Mouse (Mus musculus): Measurements from ENCODE around the gene Hcrt. TPM values are rescaled to one million over a fixed set of nuclear protein-coding genes. Genes with fewer than 3 reads are reported as not detected.

The Hcrt gene
- polyA plus RNA-seq, 1 experiment from 2014 or later: 0.42 TPM

DNA sequence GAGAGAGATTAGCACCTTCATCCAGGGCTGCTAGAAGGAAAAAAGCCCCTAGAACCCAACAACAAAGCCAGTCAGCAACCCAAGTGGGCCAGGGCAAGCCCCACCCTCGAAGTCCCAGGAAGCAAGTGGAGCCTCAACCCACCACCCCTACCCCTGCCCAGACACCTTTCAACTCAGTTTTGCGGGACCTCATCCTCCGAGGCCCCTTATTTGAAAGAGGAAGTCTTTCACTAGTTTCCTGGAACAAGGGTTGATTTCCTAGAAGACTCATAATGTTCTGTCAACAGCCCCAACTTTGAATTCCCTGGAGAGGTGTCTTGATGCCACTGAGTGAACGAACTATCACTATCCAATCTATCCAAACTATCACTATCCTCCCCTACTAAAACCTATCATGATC is 32.8 kb downstream of the Hcrt start:
- WGBS: 94% methylated on average over 4 of the region's 4 CpGs
- Histone ChIP-seq H3K27me3 (no peaks in the 10 kb centered on the region), H3K4me3 (no peak overlapping the region)

DNA sequence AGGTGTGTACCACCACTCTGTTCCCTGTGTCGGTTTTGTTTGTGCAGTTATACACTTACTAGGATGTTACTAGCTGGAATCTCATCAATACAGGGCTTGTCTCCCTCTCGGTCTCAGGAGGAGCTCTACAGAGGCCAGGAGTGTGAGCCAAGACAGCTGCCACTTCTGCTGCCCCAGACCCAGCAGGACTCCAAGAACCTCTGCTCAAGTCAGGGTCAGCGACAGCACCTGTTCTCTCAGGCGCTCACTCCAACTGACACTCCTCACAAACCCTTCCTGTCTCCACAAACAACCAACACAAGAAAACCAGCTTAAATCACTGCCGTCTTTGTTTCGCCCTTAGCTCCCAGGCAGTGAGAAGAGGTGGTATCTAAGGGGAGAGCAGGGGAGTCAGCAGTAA is 34.1 kb downstream of the Hcrt start:
- no peak overlapping the region for H3K4me3 ChIP-seq
- no peak for ATAC-seq (ENCODE audit: low FRiP score)
- no peak overlapping the region for H3K27ac ChIP-seq
- no peaks in the 10 kb centered on the region for H3K9me3 ChIP-seq
- no peak overlapping the region for H3K4me2 ChIP-seq
- no peaks in the 10 kb centered on the region for H3K4me1 ChIP-seq (replicated peaks)
- no peaks in the 10 kb centered on the region for H3K27me3 ChIP-seq
- no peak overlapping the region for H3K9ac ChIP-seq
- WGBS: 87% methylated on average over 6 of the region's 6 CpGs
- peaks cover 30% of the 10 kb centered on the region for H3K36me3 ChIP-seq

More for the DNA sequence above, 32.8 kb downstream of the Hcrt start:
- Histone ChIP-seq H3K4me1 (replicated peaks) (no peaks in the 10 kb centered on the region), H3K36me3 (peaks cover 30% of the 10 kb centered on the region), H3K4me2 (no peak overlapping the region), H3K9ac (no peak overlapping the region), H3K9me3 (no peaks in the 10 kb centered on the region), H3K27ac (no peak overlapping the region)
- ATAC-seq (ENCODE audit: low FRiP score): no peak

DNA sequence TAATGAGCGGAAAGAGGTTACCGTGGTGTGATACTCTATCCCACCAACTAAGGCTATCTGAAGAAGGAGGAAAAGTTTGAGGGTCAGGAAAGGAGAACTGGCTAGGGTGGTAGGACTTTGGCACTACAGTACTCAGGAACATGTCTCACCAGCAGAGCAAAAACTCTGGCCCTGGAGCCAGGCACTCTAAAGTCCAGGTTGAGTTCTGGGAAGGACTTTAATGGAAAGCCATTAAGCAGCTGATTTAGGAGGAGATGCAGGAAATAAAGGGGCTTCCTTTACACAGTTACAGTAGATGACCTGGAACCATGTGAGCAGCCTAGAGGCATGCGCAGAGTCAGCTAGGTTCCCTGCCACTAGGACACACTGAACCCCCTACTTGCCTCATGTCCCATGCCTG is 35.5 kb downstream of the Hcrt start:
- H3K27ac ChIP-seq: no peak overlapping the region
- peaks cover 4% of the 10 kb centered on the region for H3K4me1 ChIP-seq (replicated peaks)
- no peak for ATAC-seq (ENCODE audit: low FRiP score)
- no peaks in the 10 kb centered on the region for H3K27me3 ChIP-seq
- H3K4me2 ChIP-seq: no peak overlapping the region
- no peak overlapping the region for H3K4me3 ChIP-seq
- H3K9ac ChIP-seq: no peak overlapping the region
- WGBS: 99% methylated on average over 3 of the region's 3 CpGs
- peaks cover 19% of the 10 kb centered on the region for H3K36me3 ChIP-seq
- H3K9me3 ChIP-seq: no peaks in the 10 kb centered on the region

DNA sequence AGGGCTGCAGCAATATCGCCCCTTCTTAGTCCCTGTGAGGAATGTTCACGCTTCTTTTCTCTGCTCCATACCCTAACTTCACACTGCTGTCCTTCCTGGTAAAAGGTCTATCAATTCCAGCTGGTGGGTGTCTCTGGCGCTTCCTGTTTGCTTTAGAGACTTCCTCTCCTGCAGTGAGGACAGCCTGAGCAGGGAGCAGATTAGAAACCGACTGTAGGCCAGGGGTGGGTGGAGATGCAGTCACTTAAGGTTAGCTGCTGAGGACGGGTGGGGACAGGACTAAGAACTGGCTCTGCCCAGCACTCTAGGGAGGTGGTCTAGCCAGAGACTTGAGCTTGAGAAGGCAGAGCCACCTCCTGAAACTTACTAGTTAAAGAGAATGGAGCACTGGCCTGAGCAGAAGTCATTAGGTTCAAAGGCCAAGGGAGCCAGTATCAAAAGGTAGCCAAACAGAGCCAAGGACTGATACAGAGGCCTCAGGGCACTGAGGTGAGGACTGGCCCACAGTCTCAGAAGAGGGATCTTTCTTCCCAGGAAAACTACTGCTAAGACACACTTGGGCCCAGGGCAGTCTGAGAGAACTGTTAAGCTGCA is 37.7 kb downstream of the Hcrt start:
- Histone ChIP-seq H3K4me3 (no peak overlapping the region), H3K27ac (0 out of 2 replicates have a peak overlapping the region, but pooled peaks have one; percentile 1), H3K4me2 (no peak overlapping the region), H3K4me1 (replicated peaks) (peaks cover 23% of the 10 kb centered on the region), H3K9ac (no peak overlapping the region), H3K9me3 (no peaks in the 10 kb centered on the region), H3K36me3 (peaks cover 13% of the 10 kb centered on the region), H3K27me3 (no peaks in the 10 kb centered on the region)
- WGBS: 61% methylated on average over 5 of the region's 5 CpGs
- no peak for ATAC-seq (ENCODE audit: low FRiP score)

DNA sequence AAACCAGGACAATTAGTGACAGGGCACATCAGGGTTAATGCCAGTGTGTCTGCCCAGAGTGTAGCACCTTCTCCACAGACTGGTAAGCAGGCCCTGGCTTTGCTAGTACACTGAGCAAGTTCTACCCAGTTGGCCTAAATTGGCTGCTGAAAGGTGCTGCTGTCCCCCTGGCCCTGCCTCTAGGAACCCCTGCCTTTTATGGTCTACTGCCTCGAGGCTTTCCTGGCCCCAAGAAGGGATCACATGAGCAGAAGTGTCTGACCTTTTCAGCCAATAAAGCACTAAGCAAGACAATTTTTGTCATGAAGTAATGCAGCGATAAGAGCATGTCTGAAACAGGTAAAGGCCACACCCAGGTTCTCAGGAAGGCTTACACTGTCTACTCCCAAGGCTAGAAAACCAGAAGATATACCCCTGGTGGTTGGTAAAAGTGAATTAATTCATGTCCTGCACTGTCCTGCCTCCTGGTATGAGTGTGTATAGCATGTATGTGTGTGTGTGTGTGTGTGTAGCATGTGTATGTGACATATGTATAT is 40.2 kb downstream of the Hcrt start:
- peak overlapping the region; percentile 24; the same call in 1 of the 2 replicates for H3K27ac ChIP-seq

DNA sequence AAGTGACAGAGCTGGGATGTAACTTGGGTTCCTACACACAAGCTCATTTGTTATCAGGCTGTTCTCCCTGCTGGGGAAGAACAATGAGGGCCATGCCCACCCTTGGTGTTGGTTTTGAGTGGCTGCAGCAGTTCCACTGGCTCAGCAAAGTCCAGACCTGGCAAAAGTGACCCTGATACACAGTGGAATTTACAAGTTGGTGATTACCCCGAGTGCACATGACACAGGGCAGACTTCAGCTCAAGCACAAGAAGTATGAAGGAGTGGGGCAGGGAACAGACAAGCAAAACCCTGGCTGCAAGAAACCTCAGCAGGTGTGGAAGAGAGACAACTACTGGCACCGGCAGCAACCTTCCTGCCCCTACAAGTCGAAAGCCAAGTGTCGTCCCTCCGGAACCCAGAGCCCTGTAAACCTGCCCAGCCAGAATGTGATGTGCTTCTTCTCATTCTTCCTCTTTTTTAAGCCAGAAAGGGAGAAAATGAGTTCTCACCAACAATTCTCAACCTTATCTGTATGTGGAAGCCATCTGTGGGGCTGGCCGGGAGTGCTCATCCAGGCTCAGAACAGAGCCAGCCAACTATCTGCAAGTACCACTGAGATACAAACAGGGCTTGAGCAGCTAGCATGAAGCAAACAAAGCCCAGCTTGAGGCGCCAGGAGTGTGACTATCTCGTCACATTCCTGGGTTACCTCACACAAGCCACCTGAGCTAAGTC is 40.8 kb downstream of the Hcrt start:
- Histone ChIP-seq H3K27ac (peak overlapping the region; percentile 24; the same call in 1 of the 2 replicates), H3K4me2 (no peak overlapping the region), H3K9me3 (no peaks in the 10 kb centered on the region), H3K9ac (no peak overlapping the region), H3K27me3 (no peaks in the 10 kb centered on the region), H3K36me3 (peaks cover 30% of the 10 kb centered on the region), H3K4me1 (replicated peaks) (peaks cover 28% of the 10 kb centered on the region), H3K4me3 (no peak overlapping the region)
- 76% methylated on average over 8 of the region's 8 CpGs for WGBS
- ATAC-seq (ENCODE audit: low FRiP score): no peak

More for the DNA sequence above, 40.2 kb downstream of the Hcrt start:
- H3K36me3 ChIP-seq: peaks cover 24% of the 10 kb centered on the region
- H3K9me3 ChIP-seq: no peaks in the 10 kb centered on the region
- H3K4me3 ChIP-seq: no peak overlapping the region
- peaks cover 28% of the 10 kb centered on the region for H3K4me1 ChIP-seq (replicated peaks)
- no peak overlapping the region; the same call in 1 of the 2 replicates for H3K9ac ChIP-seq
- no peak overlapping the region for H3K4me2 ChIP-seq
- ATAC-seq (ENCODE audit: low FRiP score): no peak
- WGBS: 57% methylated on average over 2 of the region's 2 CpGs
- H3K27me3 ChIP-seq: no peaks in the 10 kb centered on the region

DNA sequence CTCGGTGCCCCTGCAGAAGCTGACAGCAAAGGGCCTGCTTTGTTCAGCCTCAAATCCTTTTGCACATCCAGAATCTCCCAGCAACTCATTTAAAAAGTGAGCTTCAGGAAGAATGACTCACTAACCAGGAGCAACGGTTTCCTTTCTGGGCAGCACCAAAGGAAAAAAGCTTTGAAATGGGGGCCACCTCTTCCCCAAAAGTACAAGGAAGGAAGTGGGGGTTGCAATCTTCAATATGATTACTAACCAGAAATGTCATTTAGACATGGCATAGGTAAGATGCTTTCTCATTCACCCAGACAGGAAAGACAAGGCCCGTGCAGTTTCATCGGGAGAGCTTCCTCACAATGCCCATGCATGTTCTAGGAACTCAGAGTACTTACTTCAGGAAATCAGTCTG is 41.5 kb downstream of the Hcrt start:
- no peaks in the 10 kb centered on the region for H3K9me3 ChIP-seq
- H3K27ac ChIP-seq: peak overlapping the region; percentile 67; the same call in 1 of the 2 replicates
- no peak overlapping the region for H3K4me3 ChIP-seq
- H3K4me2 ChIP-seq: no peak overlapping the region
- no peaks in the 10 kb centered on the region for H3K27me3 ChIP-seq
- 75% methylated on average over 4 of the region's 4 CpGs for WGBS
- peaks cover 28% of the 10 kb centered on the region for H3K4me1 ChIP-seq (replicated peaks)
- peaks cover 36% of the 10 kb centered on the region for H3K36me3 ChIP-seq
- no peak for ATAC-seq (ENCODE audit: low FRiP score)
- H3K9ac ChIP-seq: no peak overlapping the region

DNA sequence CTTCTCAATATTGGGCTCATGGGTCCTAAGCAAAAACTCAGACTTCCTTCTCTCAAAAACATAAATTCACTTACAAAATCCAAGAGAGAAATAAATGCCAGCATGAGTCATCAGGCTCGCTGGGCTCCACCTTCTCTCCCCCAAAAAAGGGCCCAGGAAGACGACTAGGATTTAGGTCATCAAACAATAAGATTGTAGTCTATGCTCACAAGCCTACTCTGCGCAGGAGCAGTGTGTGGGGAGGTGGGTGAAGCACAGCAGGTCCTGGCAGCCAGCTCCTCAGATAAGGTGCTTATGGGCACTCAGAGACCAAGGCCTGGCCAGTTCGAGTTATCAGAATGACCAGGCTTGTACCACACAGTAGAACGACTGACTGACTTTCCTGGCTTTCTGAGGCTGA is 42.4 kb downstream of the Hcrt start:
- Histone ChIP-seq H3K4me3 (no peak overlapping the region), H3K27ac (peak overlapping the region; percentile 67), H3K9me3 (no peaks in the 10 kb centered on the region), H3K36me3 (peaks cover 45% of the 10 kb centered on the region), H3K4me1 (replicated peaks) (peaks cover 28% of the 10 kb centered on the region), H3K9ac (peak overlapping the region; percentile 19; the same call in 1 of the 2 replicates), H3K4me2 (no peak overlapping the region), H3K27me3 (no peaks in the 10 kb centered on the region)
- ATAC-seq (ENCODE audit: low FRiP score): no peak
- 79% methylated on average over 5 of the region's 5 CpGs for WGBS

DNA sequence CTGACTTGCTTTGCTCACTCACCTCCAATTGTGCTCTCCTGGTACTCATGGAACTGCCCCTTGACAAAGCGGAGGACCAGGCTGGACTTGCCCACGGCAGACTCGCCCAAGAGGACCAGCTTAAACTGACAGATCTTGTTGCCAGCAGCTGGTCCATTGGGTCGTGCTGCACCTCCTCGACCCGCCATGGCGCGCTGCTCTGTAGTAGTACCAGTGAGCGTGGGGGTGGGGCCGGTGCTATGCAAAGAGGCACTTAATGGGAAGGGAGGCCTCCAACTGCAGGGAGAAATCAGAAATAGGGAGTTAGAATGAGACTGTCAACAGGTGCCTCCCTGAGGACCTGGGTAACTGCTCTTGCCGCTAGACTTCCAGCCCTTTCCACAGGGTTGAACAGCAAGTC is 42.8 kb downstream of the Hcrt start:
- Histone ChIP-seq H3K4me2 (no peak overlapping the region), H3K27me3 (no peaks in the 10 kb centered on the region), H3K9me3 (no peaks in the 10 kb centered on the region), H3K27ac (peak overlapping the region; percentile 67; the same call in 1 of the 2 replicates), H3K4me1 (replicated peaks) (peaks cover 30% of the 10 kb centered on the region), H3K4me3 (no peak overlapping the region), H3K9ac (no peak overlapping the region), H3K36me3 (peaks cover 50% of the 10 kb centered on the region)
- WGBS: 89% methylated on average over 11 of the region's 11 CpGs
- no peak for ATAC-seq (ENCODE audit: low FRiP score)

DNA sequence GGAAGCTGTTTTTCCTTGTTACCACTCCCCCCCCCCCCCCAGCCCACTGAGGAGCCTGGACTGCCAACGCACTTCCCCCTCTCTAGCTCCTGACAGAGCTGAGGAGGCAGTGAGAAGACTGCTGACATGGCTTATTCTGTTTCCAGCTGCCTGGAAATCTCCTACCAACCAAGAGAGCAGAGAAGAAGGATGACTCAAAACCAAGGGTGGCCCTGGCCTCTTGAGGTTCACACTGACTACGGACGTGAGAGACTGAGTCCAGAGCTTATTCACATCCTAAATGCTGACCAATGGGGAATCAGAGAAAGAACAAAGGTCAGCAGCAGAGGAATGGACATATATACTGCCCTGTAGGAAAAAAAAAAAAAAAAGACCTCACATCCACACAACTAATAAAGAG is 43.4 kb downstream of the Hcrt start:
- Histone ChIP-seq H3K9me3 (no peaks in the 10 kb centered on the region), H3K4me1 (replicated peaks) (peaks cover 33% of the 10 kb centered on the region), H3K27me3 (no peaks in the 10 kb centered on the region), H3K9ac (no peak overlapping the region), H3K36me3 (peaks cover 51% of the 10 kb centered on the region), H3K4me3 (no peak overlapping the region), H3K27ac (peak overlapping the region; percentile 67; the same call in 1 of the 2 replicates), H3K4me2 (no peak overlapping the region)
- ATAC-seq (ENCODE audit: low FRiP score): no peak
- 83% methylated on average over 3 of the region's 3 CpGs for WGBS

DNA sequence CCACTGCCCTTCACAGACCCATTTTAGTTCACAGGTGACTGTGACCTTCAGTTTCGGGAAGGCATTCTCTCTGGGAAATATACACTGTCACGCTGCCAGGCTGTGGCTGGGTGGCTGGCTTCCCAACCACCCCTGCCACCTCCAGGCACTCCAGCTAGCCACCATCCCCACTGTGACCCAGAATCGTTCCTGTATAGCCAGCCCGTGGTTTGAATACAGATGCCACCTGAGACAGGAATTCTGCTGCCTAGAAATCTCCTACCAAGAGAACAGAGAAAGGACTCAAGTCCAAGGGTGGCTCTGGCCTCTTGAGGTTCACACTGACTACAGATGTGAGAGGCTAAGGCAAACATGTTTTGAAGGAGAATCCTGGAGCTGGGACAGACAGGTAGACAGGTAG is 43.9 kb downstream of the Hcrt start:
- WGBS: 84% methylated on average over 4 of the region's 4 CpGs
- H3K9me3 ChIP-seq: no peaks in the 10 kb centered on the region
- no peak overlapping the region for H3K4me3 ChIP-seq
- H3K27ac ChIP-seq: no peak overlapping the region
- ATAC-seq (ENCODE audit: low FRiP score): no peak
- peaks cover 38% of the 10 kb centered on the region for H3K4me1 ChIP-seq (replicated peaks)
- H3K27me3 ChIP-seq: no peaks in the 10 kb centered on the region
- H3K9ac ChIP-seq: no peak overlapping the region
- H3K4me2 ChIP-seq: no peak overlapping the region
- peaks cover 51% of the 10 kb centered on the region for H3K36me3 ChIP-seq

DNA sequence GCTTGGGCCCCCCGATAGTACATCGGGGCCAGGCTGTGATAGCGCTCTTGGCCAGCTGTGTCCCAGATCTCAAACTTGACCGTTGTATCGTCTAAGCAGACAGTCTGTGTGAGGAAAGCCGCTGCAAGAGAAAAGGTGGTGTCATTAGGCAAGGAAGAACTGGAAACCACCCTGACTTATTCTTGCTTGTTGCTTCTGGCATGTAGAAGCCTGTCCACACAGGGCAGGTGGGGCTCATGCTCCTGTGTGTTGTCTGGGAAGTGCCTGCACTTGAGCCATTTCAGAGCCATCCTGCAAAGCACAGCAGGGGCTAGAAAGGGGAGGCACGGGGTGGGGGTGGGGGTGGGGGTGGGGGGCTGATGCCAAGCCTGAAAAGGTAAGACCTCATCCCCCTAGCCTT is 44.3 kb downstream of the Hcrt start:
- no peak for ATAC-seq (ENCODE audit: low FRiP score)
- Histone ChIP-seq H3K27me3 (no peaks in the 10 kb centered on the region), H3K36me3 (peaks cover 51% of the 10 kb centered on the region), H3K4me2 (no peak overlapping the region), H3K9ac (no peak overlapping the region), H3K4me1 (replicated peaks) (peaks cover 42% of the 10 kb centered on the region), H3K9me3 (no peaks in the 10 kb centered on the region), H3K27ac (no peak overlapping the region), H3K4me3 (no peak overlapping the region)
- 95% methylated on average over 7 of the region's 7 CpGs for WGBS

Data from hindbrain, embryonic 13.5 days (tissue).